19 mouse cellular contexts compared by ENCODE assay signal in the genomic region with DNA sequence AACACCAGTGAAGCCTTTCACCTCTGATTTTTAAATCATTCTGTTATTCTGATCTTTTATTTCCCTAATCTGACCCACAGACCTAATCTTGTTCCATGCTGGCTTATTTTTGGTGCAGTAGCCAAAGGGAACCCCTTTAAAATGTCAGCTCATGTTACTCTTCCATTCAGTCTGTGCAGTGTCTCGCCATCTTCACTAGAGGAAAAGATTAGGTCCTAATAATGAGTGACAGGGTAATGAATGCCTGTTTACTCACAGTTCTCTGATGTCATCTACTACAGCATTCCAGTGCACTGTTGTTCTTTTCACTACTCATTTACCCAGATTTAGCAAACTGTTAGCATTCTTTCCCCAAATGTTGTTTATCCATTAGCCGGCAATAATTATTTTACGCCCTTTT.
DNase-seq lines count a peak whose midpoint lies in the region; ATAC-seq and TF ChIP-seq lines count a peak whose summit lies in the region.
"Had no signal": no experiment of that assay in that cellular context is flagged by ENCODE, and none has a peak within 500 bp of the region (broad histone marks: within the 10 kb centered on the region; RNA-seq: fewer than 3 reads in every experiment).

No protein-coding gene starts in this region.

- no peak overlapping the region for H3K9ac ChIP-seq in forebrain, embryonic 11.5 days (ENCODE audit: low read length)
- no peak overlapping the region for H3K9ac ChIP-seq in forebrain, postnatal 0 days
- H3K9ac ChIP-seq in forebrain, embryonic 16.5 days (replicated peaks; ENCODE audit: low read depth, low read length) = no peak overlapping the region
- no peak overlapping the region for H3K9ac ChIP-seq in midbrain, embryonic 14.5 days (replicated peaks; ENCODE audit: low read length)
- H3K9ac ChIP-seq in heart, embryonic 11.5 days (ENCODE audit: low read depth, low read length) = no peak overlapping the region
- H3K9ac ChIP-seq: embryonic facial prominence, embryonic 12.5 days; heart, embryonic 15.5 days; limb, embryonic 12.5 days; liver, embryonic 14.5 days; neural tube, embryonic 12.5 days had no signal

- no peaks in the 10 kb centered on the region for H3K4me1 ChIP-seq in forebrain, embryonic 11.5 days (replicated peaks; ENCODE audit: control insufficient read depth, insufficient read depth, low read length)
- no peaks in the 10 kb centered on the region for H3K4me1 ChIP-seq in forebrain, postnatal 0 days (ENCODE audit: insufficient read depth)
- H3K4me1 ChIP-seq in forebrain, embryonic 16.5 days (replicated peaks; ENCODE audit: control insufficient read depth, insufficient read depth, low read length) = no peaks in the 10 kb centered on the region; the same call in 1 of the 2 replicates
- H3K4me1 ChIP-seq in midbrain, embryonic 14.5 days (ENCODE audit: control insufficient read depth, insufficient read depth, low read length) = 0 out of 2 replicates have a peak, but pooled peaks cover 5% of the 10 kb centered on the region
- no peaks in the 10 kb centered on the region for H3K4me1 ChIP-seq in heart, embryonic 11.5 days (ENCODE audit: control insufficient read depth, insufficient read depth, low read length)
- H3K4me1 ChIP-seq: embryonic facial prominence, embryonic 12.5 days; heart, embryonic 15.5 days; limb, embryonic 12.5 days; neural tube, embryonic 12.5 days had no signal

- no peaks in the 10 kb centered on the region for H3K36me3 ChIP-seq in forebrain, embryonic 11.5 days (ENCODE audit: control insufficient read depth, insufficient read depth, low read length)
- H3K36me3 ChIP-seq in forebrain, postnatal 0 days (ENCODE audit: insufficient read depth) = no peaks in the 10 kb centered on the region
- H3K36me3 ChIP-seq in forebrain, embryonic 16.5 days (ENCODE audit: control insufficient read depth, insufficient read depth) = no peaks in the 10 kb centered on the region
- no peaks in the 10 kb centered on the region for H3K36me3 ChIP-seq in midbrain, embryonic 14.5 days (ENCODE audit: control insufficient read depth, insufficient read depth, low read length)
- H3K36me3 ChIP-seq in heart, embryonic 11.5 days (ENCODE audit: control insufficient read depth, insufficient read depth, low read length) = no peaks in the 10 kb centered on the region
- H3K36me3 ChIP-seq: embryonic facial prominence, embryonic 12.5 days; heart, embryonic 15.5 days; limb, embryonic 12.5 days; neural tube, embryonic 12.5 days had no signal

- no peaks in the 10 kb centered on the region for H3K9me3 ChIP-seq in forebrain, embryonic 11.5 days (ENCODE audit: control insufficient read depth, low read length)
- no peaks in the 10 kb centered on the region for H3K9me3 ChIP-seq in forebrain, postnatal 0 days (ENCODE audit: low read length)
- H3K9me3 ChIP-seq in forebrain, embryonic 16.5 days (ENCODE audit: control insufficient read depth, low read length) = no peaks in the 10 kb centered on the region
- H3K9me3 ChIP-seq in midbrain, embryonic 14.5 days (ENCODE audit: control insufficient read depth, low read length) = no peaks in the 10 kb centered on the region
- H3K9me3 ChIP-seq in heart, embryonic 11.5 days (replicated peaks; ENCODE audit: control insufficient read depth, low read length) = no peaks in the 10 kb centered on the region
- H3K9me3 ChIP-seq: embryonic facial prominence, embryonic 12.5 days; heart, embryonic 15.5 days; limb, embryonic 12.5 days; neural tube, embryonic 12.5 days had no signal

- ATAC-seq in forebrain, embryonic 11.5 days (replicated peaks; ENCODE audit: low FRiP score) = peak; percentile 72
- ATAC-seq in forebrain, postnatal 0 days = no peak
- peak; percentile 77 for ATAC-seq in forebrain, embryonic 16.5 days
- peak; percentile 51; the same call in 1 of the 2 replicates for ATAC-seq in midbrain, embryonic 14.5 days (ENCODE audit: low FRiP score, low TSS enrichment)
- ATAC-seq in heart, embryonic 11.5 days (replicated peaks; ENCODE audit: insufficient number of reproducible peaks, low FRiP score, low TSS enrichment) = no peak
- ATAC-seq: activated CD4-positive, CD25-positive, alpha-beta regulatory T cell, adult 4 months; intestine, postnatal 0 days; Patski had no signal

- no peak for TF ChIP-seq POLR2A in brain, embryonic 14.5 days (IDR thresholded peaks at IDR 0.05; ENCODE audit: borderline replicate concordance, extremely low read depth, insufficient read depth, insufficient read length, poor library complexity, severe bottlenecking)

- no peak overlapping the region for H3K27ac ChIP-seq in forebrain, embryonic 11.5 days (ENCODE audit: low read depth, low read length)
- no peak overlapping the region for H3K27ac ChIP-seq in forebrain, postnatal 0 days (ENCODE audit: low read depth, low read length)
- no peak overlapping the region for H3K27ac ChIP-seq in forebrain, embryonic 16.5 days (ENCODE audit: low read length)
- H3K27ac ChIP-seq in midbrain, embryonic 14.5 days (replicated peaks; ENCODE audit: low read depth, low read length) = no peak overlapping the region
- no peak overlapping the region for H3K27ac ChIP-seq in heart, embryonic 11.5 days (ENCODE audit: low read depth, low read length)
- H3K27ac ChIP-seq: embryonic facial prominence, embryonic 12.5 days; heart, embryonic 15.5 days; kidney, postnatal 0 days; left cerebral cortex, adult 2 months; limb, embryonic 12.5 days; liver, embryonic 14.5 days; neural tube, embryonic 12.5 days had no signal

- WGBS in forebrain, embryonic 11.5 days = 28% methylated on average over 3 of the region's 3 CpGs
- WGBS in forebrain, postnatal 0 days = 13% methylated on average over 3 of the region's 3 CpGs
- 15% methylated on average over 3 of the region's 3 CpGs for WGBS in forebrain, embryonic 16.5 days
- 18% methylated on average over 3 of the region's 3 CpGs for WGBS in midbrain, embryonic 14.5 days
- 70% methylated on average over 3 of the region's 3 CpGs for WGBS in heart, embryonic 11.5 days (ENCODE audit: insufficient replicate concordance)

- H3K4me3 ChIP-seq in forebrain, embryonic 11.5 days (ENCODE audit: low read depth, low read length) = no peak overlapping the region
- no peak overlapping the region for H3K4me3 ChIP-seq in forebrain, postnatal 0 days (ENCODE audit: low read depth, low read length)
- H3K4me3 ChIP-seq in forebrain, embryonic 16.5 days (replicated peaks; ENCODE audit: low read length) = no peak overlapping the region
- H3K4me3 ChIP-seq in midbrain, embryonic 14.5 days (replicated peaks; ENCODE audit: low read depth, low read length) = no peak overlapping the region
- H3K4me3 ChIP-seq in heart, embryonic 11.5 days (ENCODE audit: low read depth, low read length) = no peak overlapping the region
- H3K4me3 ChIP-seq: embryonic facial prominence, embryonic 12.5 days; heart, embryonic 15.5 days; left cerebral cortex, adult 2 months; limb, embryonic 12.5 days; neural tube, embryonic 12.5 days had no signal

- TF ChIP-seq CTCF in forebrain, postnatal 0 days (IDR thresholded peaks at IDR 0.05; ENCODE audit: low read depth) = no peak
- no peak for TF ChIP-seq CTCF in brain, embryonic 14.5 days (IDR thresholded peaks at IDR 0.05; ENCODE audit: borderline replicate concordance, extremely low read depth, insufficient read depth, insufficient read length)

- peaks cover 9% of the 10 kb centered on the region for H3K27me3 ChIP-seq in forebrain, embryonic 11.5 days (ENCODE audit: control insufficient read depth, insufficient read depth, low read length)
- H3K27me3 ChIP-seq in forebrain, postnatal 0 days (ENCODE audit: insufficient read depth, low read length) = no peaks in the 10 kb centered on the region; the same call in 1 of the 2 replicates
- no peaks in the 10 kb centered on the region for H3K27me3 ChIP-seq in forebrain, embryonic 16.5 days (replicated peaks; ENCODE audit: control insufficient read depth, insufficient read depth, low read length)
- no peaks in the 10 kb centered on the region for H3K27me3 ChIP-seq in midbrain, embryonic 14.5 days (ENCODE audit: control insufficient read depth, insufficient read depth, low read length)
- H3K27me3 ChIP-seq in heart, embryonic 11.5 days (ENCODE audit: control insufficient read depth, insufficient read depth, low read length) = no peaks in the 10 kb centered on the region
- H3K27me3 ChIP-seq: embryonic facial prominence, embryonic 12.5 days; heart, embryonic 15.5 days; limb, embryonic 12.5 days; neural tube, embryonic 12.5 days; Patski had no signal

- no peak for DNase-seq in forebrain, embryonic 11.5 days (ENCODE audit: low spot score)
- no peak for DNase-seq in forebrain, postnatal 0 days
- DNase-seq in brain, embryonic 14.5 days (ENCODE audit: low read depth) = peak; percentile 79
- DNase-seq in midbrain, embryonic 14.5 days = peak; percentile 42
- no peak for DNase-seq in adrenal gland, adult 8-10 months
- no peak for DNase-seq in adrenal gland, postnatal 36 days
- DNase-seq: B cell, adult 2 months had no signal

- H3K4me2 ChIP-seq in forebrain, embryonic 11.5 days (ENCODE audit: low read depth, low read length, severe bottlenecking) = no peak overlapping the region
- no peak overlapping the region for H3K4me2 ChIP-seq in forebrain, postnatal 0 days (ENCODE audit: low read depth)
- no peak overlapping the region for H3K4me2 ChIP-seq in forebrain, embryonic 16.5 days (ENCODE audit: low read length)
- H3K4me2 ChIP-seq in midbrain, embryonic 14.5 days (ENCODE audit: low read length) = no peak overlapping the region
- no peak overlapping the region for H3K4me2 ChIP-seq in heart, embryonic 11.5 days
- H3K4me2 ChIP-seq: embryonic facial prominence, embryonic 12.5 days; heart, embryonic 15.5 days; limb, embryonic 12.5 days; neural tube, embryonic 12.5 days had no signal

Comparison
In these comparisons a context has a peak if more than half of its experiments do, and no peak if none do; other contexts are left out.
1. ATAC-seq: peak in forebrain, embryonic 11.5 days (single experiment), forebrain, embryonic 16.5 days (single experiment) and midbrain, embryonic 14.5 days (single experiment); none in forebrain, postnatal 0 days (single experiment) and heart, embryonic 11.5 days (single experiment).
2. DNase-seq: peak in brain, embryonic 14.5 days (single experiment) and midbrain, embryonic 14.5 days (single experiment); none in forebrain, embryonic 11.5 days (single experiment), forebrain, postnatal 0 days (single experiment), adrenal gland, adult 8-10 months (single experiment) and adrenal gland, postnatal 36 days (0 of 2).